Mouse (Mus musculus): ENCODE data around the gene Ruvbl1.

- TF ChIP-seq CTCF (IDR thresholded peaks at IDR 0.05; ENCODE audit: low read depth, low read length): no peak
- no peak for TF ChIP-seq GATA1 (IDR thresholded peaks at IDR 0.05; ENCODE audit: borderline replicate concordance, low read length)
Observed at GRCm38 (mm10) chr6:88483111-88483510, 17.9 kb downstream of the Ruvbl1 start.

Data from G1E (cell line).